Mouse (Mus musculus) right cerebral cortex, postnatal 10 days (tissue): ENCODE data around the gene Pcsk2.

Experiments used
- DNase-seq, 2 experiments: peaks; one replicate each; pipeline ENCODE4 v3.0.0; 2021; ENCODE audit warnings: low spot score in 2 of 2

The Pcsk2 gene

GRCm38 (mm10) chr2:143545758-143546246 lies at the start of gene Pcsk2:
Pcsk2 (plus strand) TSS chr2:143546156.
- DNase-seq = peak; percentile 91 to 93

- DNase-seq = peak; percentile 34 to 35
Measured at GRCm38 (mm10) chr2:143500845-143501244, 45.1 kb upstream of the Pcsk2 start.

- no peak for DNase-seq
Measured at GRCm38 (mm10) chr2:143501760-143502159, 44.2 kb upstream of the Pcsk2 start.

GRCm38 (mm10) chr2:143502203-143502602 lies 43.8 kb upstream of the Pcsk2 start:
- DNase-seq = no peak

GRCm38 (mm10) chr2:143536485-143536884 lies 9.5 kb upstream of the Pcsk2 start:
- DNase-seq = no peak

- DNase-seq = peak; percentile 39 to 60
Measured at GRCm38 (mm10) chr2:143545299-143545751, 631 bp upstream of the Pcsk2 start.

- peak; percentile 52 to 53 for DNase-seq
Measured at GRCm38 (mm10) chr2:143546412-143547211, 656 bp downstream of the Pcsk2 start.

- peak; percentile 56 to 65 for DNase-seq
Measured at GRCm38 (mm10) chr2:143547251-143548090, 1.5 kb downstream of the Pcsk2 start.

- DNase-seq = no peak
Measured at GRCm38 (mm10) chr2:143560384-143560783, 14.4 kb downstream of the Pcsk2 start.

- DNase-seq = no peak
Measured at GRCm38 (mm10) chr2:143565062-143565461, 19.1 kb downstream of the Pcsk2 start.

- DNase-seq = no peak
Measured at GRCm38 (mm10) chr2:143565961-143566360, 20.0 kb downstream of the Pcsk2 start.

- DNase-seq = no peak
Measured at GRCm38 (mm10) chr2:143585341-143585740, 39.4 kb downstream of the Pcsk2 start.

- DNase-seq = no peak
Measured at GRCm38 (mm10) chr2:143590398-143590797, 44.4 kb downstream of the Pcsk2 start.

GRCm38 (mm10) chr2:143603071-143603470 lies 57.1 kb downstream of the Pcsk2 start:
- DNase-seq = no peak

GRCm38 (mm10) chr2:143603871-143604512 lies 58.0 kb downstream of the Pcsk2 start:
- no peak for DNase-seq

- no peak for DNase-seq
Measured at GRCm38 (mm10) chr2:143610355-143611331, 64.7 kb downstream of the Pcsk2 start.

- DNase-seq = no peak
Measured at GRCm38 (mm10) chr2:143613466-143613865, 67.5 kb downstream of the Pcsk2 start.

- DNase-seq = no peak
Measured at GRCm38 (mm10) chr2:143614775-143615174, 68.8 kb downstream of the Pcsk2 start.

GRCm38 (mm10) chr2:143620916-143621315 lies 75.0 kb downstream of the Pcsk2 start:
- DNase-seq = no peak

GRCm38 (mm10) chr2:143623916-143624315 lies 78.0 kb downstream of the Pcsk2 start:
- peak; percentile 30 to 46 for DNase-seq

GRCm38 (mm10) chr2:143643305-143643704 lies 97.3 kb downstream of the Pcsk2 start:
- no peak for DNase-seq
